Mouse (Mus musculus) limb, embryonic 14.5 days (tissue): ENCODE measurements at regions not wholly inside any gene's neighbourhood (a gene's known extent, or its start where the extent isn't known, plus 50 kb on each side); places are given as distances from the start of the nearest gene placed in this dataset.

Source experiments
- ATAC-seq: fragments of 200-750 bp; cut with Nextera tagmentation; 2 replicates; pipeline ENCODE4 v1.8.0; 2017; ENCODE audit warnings: low read depth, moderate number of reproducible peaks, moderate TSS enrichment; ENCODE audit not compliant: low FRiP score
- DNase-seq: peaks from one replicate; pipeline ENCODE4 v3.0.0-alpha.2; 2015; ENCODE audit warnings: low spot score
- H3K27ac ChIP-seq: fragments of 300-500 bp; sonication (generic); replicated peaks from 2 replicates; pipeline ENCODE4 v1.5.1; 2014; ENCODE audit warnings: low read depth, mild to moderate bottlenecking, low read length, moderate library complexity, mixed read lengths
- H3K27me3 ChIP-seq: fragments of 300-500 bp; sonication (generic); 2 replicates; pipeline ENCODE4 v1.6.1; 2014; ENCODE audit warnings: low read length, mixed read lengths; ENCODE audit not compliant: control insufficient read depth, insufficient read depth
- H3K36me3 ChIP-seq: fragments of 300-500 bp; sonication (generic); 2 replicates; pipeline ENCODE4 v1.6.1; 2014; ENCODE audit warnings: mild to moderate bottlenecking, low read length, moderate library complexity, mixed read lengths; ENCODE audit not compliant: control insufficient read depth, insufficient read depth
- H3K4me1 ChIP-seq: fragments of 300-500 bp; sonication (generic); 2 replicates; pipeline ENCODE4 v1.6.1; 2014; ENCODE audit warnings: antibody characterized with exemption, low read length, mixed read lengths; ENCODE audit not compliant: control insufficient read depth, insufficient read depth
- H3K4me2 ChIP-seq: fragments of 300-500 bp; sonication (generic); replicated peaks from 2 replicates; pipeline ENCODE4 v1.6.1; 2014; ENCODE audit warnings: low read depth, mild to moderate bottlenecking, low read length, moderate library complexity; ENCODE audit not compliant: severe bottlenecking
- H3K4me3 ChIP-seq: fragments of 300-500 bp; sonication (generic); replicated peaks from 2 replicates; pipeline ENCODE4 v1.5.1; 2014; ENCODE audit warnings: low read length
- H3K9ac ChIP-seq: fragments of 300-500 bp; sonication (generic); 2 replicates; pipeline ENCODE4 v1.6.1; 2014; ENCODE audit warnings: mild to moderate bottlenecking, low read depth, low read length, moderate library complexity; ENCODE audit not compliant: severe bottlenecking
- H3K9me3 ChIP-seq: fragments of 300-500 bp; sonication (generic); 2 replicates; pipeline ENCODE4 v1.6.1; 2016; ENCODE audit warnings: low read length; ENCODE audit not compliant: control insufficient read depth
- POLR2A ChIP-seq: fragments of 200-500 bp; IDR thresholded peaks from 2 replicates; pipeline ENCODE4 v1.8.0; 2012; ENCODE audit warnings: inconsistent platforms, mild to moderate bottlenecking, moderate library complexity, borderline replicate concordance; ENCODE audit not compliant: insufficient read depth, insufficient read length; ENCODE audit errors: extremely low read depth
- WGBS: fragments of 180-500 bp; shearing (Covaris S2); extraction: QIAGEN DNeasy Blood & Tissue Kit; methylation state at CpG from one replicate; pipeline ENCODE4 v1.1.7; 2014; 5-methylcytosine and 5-hydroxymethylcytosine counted together

GRCm38 (mm10) chr8:127662776-127663499 is 599.2 kb downstream of the Pard3 start:
- 93% methylated on average over 2 of the region's 2 CpGs for WGBS
- Histone ChIP-seq H3K4me3 (no peak overlapping the region), H3K4me2 (no peak overlapping the region), H3K27me3 (no peaks in the 10 kb centered on the region), H3K9me3 (no peaks in the 10 kb centered on the region), H3K27ac (no peak overlapping the region), H3K36me3 (no peaks in the 10 kb centered on the region), H3K4me1 (no peaks in the 10 kb centered on the region), H3K9ac (no peak overlapping the region)
- DNase-seq (no peak), ATAC-seq (no peak)
- no peak for TF ChIP-seq POLR2A

- Histone ChIP-seq H3K4me3 (no peak overlapping the region), H3K27me3 (no peaks in the 10 kb centered on the region), H3K9me3 (no peaks in the 10 kb centered on the region), H3K4me2 (no peak overlapping the region), H3K36me3 (no peaks in the 10 kb centered on the region), H3K27ac (no peak overlapping the region), H3K9ac (no peak overlapping the region), H3K4me1 (no peaks in the 10 kb centered on the region)
- TF ChIP-seq POLR2A: no peak
- 26% methylated on average over 2 of the region's 2 CpGs for WGBS
- DNase-seq: no peak
- no peak for ATAC-seq
Observed at GRCm38 (mm10) chr8:127666606-127667005, 602.9 kb downstream of the Pard3 start.

- WGBS: 41% methylated on average over 2 of the region's 2 CpGs
Observed at GRCm38 (mm10) chr8:127668991-127669390, 605.3 kb downstream of the Pard3 start.

GRCm38 (mm10) chr8:127674063-127674462 is 610.4 kb downstream of the Pard3 start:
- no peaks in the 10 kb centered on the region for H3K9me3 ChIP-seq
- WGBS: 91% methylated on average over 1 of the region's 1 CpGs
- TF ChIP-seq POLR2A: no peak
- H3K4me2 ChIP-seq: no peak overlapping the region
- H3K4me3 ChIP-seq: no peak overlapping the region
- no peaks in the 10 kb centered on the region for H3K4me1 ChIP-seq
- no peak overlapping the region for H3K27ac ChIP-seq
- DNase-seq (no peak), ATAC-seq (no peak)
- H3K36me3 ChIP-seq: no peaks in the 10 kb centered on the region
- H3K27me3 ChIP-seq: no peaks in the 10 kb centered on the region
- H3K9ac ChIP-seq: no peak overlapping the region

More at GRCm38 (mm10) chr8:127668991-127669390, 605.3 kb downstream of the Pard3 start:
- TF ChIP-seq POLR2A: no peak
- Histone ChIP-seq H3K36me3 (no peaks in the 10 kb centered on the region), H3K27ac (no peak overlapping the region), H3K27me3 (no peaks in the 10 kb centered on the region), H3K4me3 (no peak overlapping the region), H3K9me3 (no peaks in the 10 kb centered on the region), H3K9ac (no peak overlapping the region), H3K4me2 (no peak overlapping the region), H3K4me1 (no peaks in the 10 kb centered on the region)
- no peak for DNase-seq
- no peak for ATAC-seq

- no peak for TF ChIP-seq POLR2A
- H3K4me2 ChIP-seq: no peak overlapping the region
- no peaks in the 10 kb centered on the region for H3K9me3 ChIP-seq
- ATAC-seq (no peak), DNase-seq (no peak)
- no peaks in the 10 kb centered on the region for H3K36me3 ChIP-seq
- H3K27me3 ChIP-seq: no peaks in the 10 kb centered on the region
- H3K27ac ChIP-seq: no peak overlapping the region
- H3K4me1 ChIP-seq: no peaks in the 10 kb centered on the region
- H3K4me3 ChIP-seq: no peak overlapping the region
- WGBS: 74% methylated on average over 4 of the region's 4 CpGs
- no peak overlapping the region for H3K9ac ChIP-seq
Observed at GRCm38 (mm10) chr8:127675377-127675776, 611.7 kb downstream of the Pard3 start.
